Mouse (Mus musculus) heart, embryonic 10.5 days (tissue): ENCODE data around the gene Vti1a. TPM values are rescaled to one million over a fixed set of nuclear protein-coding genes. Genes with fewer than 3 reads are reported as not detected.

Source experiments
- DNase-seq: peaks from one replicate; pipeline ENCODE4 v3.0.0-alpha.2; 2017; ENCODE audit warnings: low spot score
- H3K27ac ChIP-seq: fragments of 300-500 bp; sonication (generic); 2 replicates; pipeline ENCODE4 v1.5.1; 2016; ENCODE audit warnings: mild to moderate bottlenecking
- H3K27me3 ChIP-seq: fragments of 300-500 bp; sonication (generic); 2 replicates; pipeline ENCODE4 v1.6.1; 2016; ENCODE audit warnings: mild to moderate bottlenecking; ENCODE audit not compliant: poor library complexity, insufficient read depth, severe bottlenecking
- H3K36me3 ChIP-seq: fragments of 300-500 bp; sonication (generic); 2 replicates; pipeline ENCODE4 v1.6.1; 2016; ENCODE audit warnings: mild to moderate bottlenecking, moderate library complexity
- H3K4me1 ChIP-seq: fragments of 300-500 bp; sonication (generic); 2 replicates; pipeline ENCODE4 v1.6.1; 2016; ENCODE audit warnings: mild to moderate bottlenecking
- H3K4me3 ChIP-seq: fragments of 300-500 bp; sonication (generic); 2 replicates; pipeline ENCODE4 v1.5.1; 2016; ENCODE audit warnings: mild to moderate bottlenecking, moderate library complexity
- H3K9me3 ChIP-seq: fragments of 300-500 bp; sonication (generic); 2 replicates; pipeline ENCODE4 v1.6.1; 2016; ENCODE audit warnings: mild to moderate bottlenecking, moderate library complexity
- WGBS: fragments of 180-500 bp; shearing (Covaris S2); methylation state at CpG from one replicate; pipeline ENCODE4 v1.1.7; 2016; 5-methylcytosine and 5-hydroxymethylcytosine counted together
- polyA plus RNA-seq: library from polyadenylated mRNA; unstranded; fragments of >200 nt; fragmentation: Nextera tagmentation; extraction: Ambion mirVana; gene quantifications from 2 replicates; pipeline ENCODE4 v1.2.1, GENCODE M21; 2016

Gene Vti1a
- polyA plus RNA-seq, 1 experiment from 2014 or later, result 26.5 TPM

DNA sequence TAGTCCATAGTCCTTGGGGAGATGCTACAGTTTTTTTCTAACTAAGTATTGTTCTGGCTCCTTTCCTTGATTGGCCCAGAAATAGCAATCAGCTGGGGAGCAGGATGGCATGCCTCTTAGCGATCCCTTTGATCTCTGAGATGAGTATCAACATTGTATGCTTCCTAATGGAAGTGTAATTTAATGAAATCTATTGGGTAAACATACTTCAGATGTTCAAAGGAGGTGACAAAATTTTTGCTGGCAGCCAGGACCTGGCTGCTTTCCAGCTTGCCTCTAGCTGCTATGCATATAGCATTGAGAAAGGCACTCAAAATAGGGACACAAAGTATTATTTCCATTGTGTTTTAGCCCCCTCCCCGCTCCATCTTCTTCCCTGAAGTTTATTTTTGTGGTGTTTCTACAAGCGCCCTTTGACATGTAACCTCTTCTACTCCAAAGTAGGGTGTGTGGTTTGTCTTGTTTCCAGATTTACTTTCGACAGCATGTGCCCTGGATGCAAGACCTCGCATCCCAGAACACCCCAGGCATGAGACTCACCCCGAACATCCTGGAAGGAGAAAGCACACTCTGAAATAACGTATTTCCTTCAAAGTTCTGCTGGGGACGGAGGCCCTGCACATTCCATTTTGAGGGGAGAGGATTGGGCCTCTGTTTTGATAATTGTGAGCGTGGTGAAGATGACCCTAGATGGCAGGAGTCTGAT, 34.7 kb downstream of the Vti1a start:
- WGBS, result 73% methylated on average over 9 of the region's 9 CpGs
- no peak overlapping the region for H3K27ac ChIP-seq
- H3K4me1 ChIP-seq, result peaks cover 18% of the 10 kb centered on the region
- no peaks in the 10 kb centered on the region for H3K36me3 ChIP-seq
- H3K4me3 ChIP-seq, result no peak overlapping the region
- no peaks in the 10 kb centered on the region for H3K9me3 ChIP-seq
- H3K27me3 ChIP-seq, result no peaks in the 10 kb centered on the region
- no peak for DNase-seq

DNA sequence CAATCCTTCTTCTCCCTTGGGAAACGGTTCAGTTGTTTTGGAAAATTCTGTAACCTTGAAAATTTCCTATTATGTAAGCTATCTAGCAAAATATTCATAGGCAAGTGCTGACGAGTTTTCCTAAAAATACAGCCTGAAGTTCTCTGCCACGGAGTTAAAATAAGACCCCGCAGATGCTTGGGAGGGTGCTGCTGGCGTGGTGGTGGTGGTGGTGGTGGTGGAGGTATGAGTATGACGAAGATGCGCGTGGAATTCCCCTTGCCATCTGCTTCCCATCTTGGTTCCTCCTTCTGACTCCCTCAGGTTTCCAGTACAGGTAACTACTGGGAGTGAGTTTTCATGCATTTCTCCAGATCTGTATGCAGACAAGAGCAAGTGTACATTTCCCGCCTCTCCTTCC, 46.5 kb downstream of the Vti1a start:
- no peak overlapping the region for H3K27ac ChIP-seq
- H3K4me3 ChIP-seq, result no peak overlapping the region
- no peaks in the 10 kb centered on the region for H3K27me3 ChIP-seq
- H3K4me1 ChIP-seq, result no peaks in the 10 kb centered on the region
- H3K9me3 ChIP-seq, result no peaks in the 10 kb centered on the region
- no peak for DNase-seq
- WGBS, result 88% methylated on average over 9 of the region's 9 CpGs
- 0 out of 2 replicates have a peak, but pooled peaks cover 4% of the 10 kb centered on the region for H3K36me3 ChIP-seq

DNA sequence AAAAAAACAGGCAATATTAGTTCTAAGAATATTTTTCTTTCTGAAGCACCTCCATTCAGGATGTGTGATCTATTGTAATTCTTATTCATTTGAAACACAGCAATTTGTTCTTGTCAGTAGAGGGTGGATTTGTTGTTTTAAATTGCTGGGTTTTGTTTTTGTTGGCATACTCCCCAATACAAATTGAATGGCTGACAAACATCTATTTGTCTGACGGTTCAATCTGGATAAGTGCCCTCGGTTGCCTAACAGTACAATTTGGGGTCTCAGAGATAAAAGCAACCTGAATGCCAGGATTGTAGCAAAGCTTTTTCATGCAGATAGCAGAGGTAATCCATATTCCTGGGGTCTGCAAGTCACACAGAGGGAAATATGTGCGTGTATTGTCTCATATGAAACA, 53.6 kb downstream of the Vti1a start:
- no peaks in the 10 kb centered on the region for H3K36me3 ChIP-seq
- WGBS, result 56% methylated on average over 3 of the region's 3 CpGs
- no peak overlapping the region for H3K4me3 ChIP-seq
- no peaks in the 10 kb centered on the region for H3K27me3 ChIP-seq
- H3K4me1 ChIP-seq, result no peaks in the 10 kb centered on the region
- H3K27ac ChIP-seq, result no peak overlapping the region
- H3K9me3 ChIP-seq, result no peaks in the 10 kb centered on the region
- DNase-seq, result no peak

GRCm38 (mm10) chr19:55376331-55376730, 60.2 kb downstream of the Vti1a start:
- no peak overlapping the region for H3K27ac ChIP-seq

DNA sequence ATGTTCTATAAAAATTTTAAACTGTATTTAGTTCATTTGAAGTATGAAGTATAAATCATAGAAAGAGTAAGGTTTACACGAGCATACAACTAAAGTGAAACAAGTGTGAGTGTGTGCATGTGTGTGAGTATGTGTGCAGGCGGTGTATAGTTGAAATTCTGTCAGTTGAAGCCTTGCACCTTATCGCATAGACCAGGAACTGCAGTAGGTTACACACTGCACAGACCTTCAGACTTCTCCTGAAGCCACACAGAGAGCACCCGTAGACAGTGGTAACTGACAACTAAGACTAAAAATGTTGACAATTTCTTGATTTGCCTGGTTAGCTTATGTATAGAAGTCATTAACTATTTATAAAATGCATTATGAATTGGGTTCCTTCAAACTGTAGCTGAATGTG, 61.4 kb downstream of the Vti1a start:
- no peak for DNase-seq
- H3K4me3 ChIP-seq, result no peak overlapping the region
- H3K36me3 ChIP-seq, result no peaks in the 10 kb centered on the region
- no peaks in the 10 kb centered on the region for H3K27me3 ChIP-seq
- 87% methylated on average over 4 of the region's 4 CpGs for WGBS
- no peak overlapping the region for H3K27ac ChIP-seq
- no peaks in the 10 kb centered on the region for H3K9me3 ChIP-seq
- H3K4me1 ChIP-seq, result 0 out of 2 replicates have a peak, but pooled peaks cover 2% of the 10 kb centered on the region

More at GRCm38 (mm10) chr19:55376331-55376730, 60.2 kb downstream of the Vti1a start:
- H3K4me3 ChIP-seq, result no peak overlapping the region
- H3K9me3 ChIP-seq, result no peaks in the 10 kb centered on the region
- no peaks in the 10 kb centered on the region for H3K27me3 ChIP-seq
- DNase-seq, result no peak
- H3K4me1 ChIP-seq, result no peaks in the 10 kb centered on the region
- no peaks in the 10 kb centered on the region for H3K36me3 ChIP-seq
- 84% methylated on average over 6 of the region's 6 CpGs for WGBS

DNA sequence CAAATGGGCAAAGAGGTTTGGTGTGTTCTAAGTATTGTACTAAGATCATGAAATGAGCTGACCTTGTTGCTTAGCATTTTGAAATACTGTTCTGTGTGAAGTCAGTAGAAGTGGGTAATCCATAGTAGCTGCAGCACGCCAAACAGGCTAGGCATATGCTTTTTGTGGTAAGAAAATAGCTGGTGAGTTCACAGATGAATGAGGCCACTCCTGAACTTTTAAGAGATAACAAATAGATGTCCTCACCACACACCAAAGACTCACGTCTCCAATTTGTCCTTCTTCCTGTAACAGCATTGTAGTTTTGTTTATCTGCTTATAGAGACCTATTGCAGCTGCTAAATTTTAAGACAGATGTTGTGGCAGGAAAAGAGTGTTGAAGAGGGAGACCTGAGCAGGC, 62.8 kb downstream of the Vti1a start:
- DNase-seq, result no peak
- H3K4me1 ChIP-seq, result 0 out of 2 replicates have a peak, but pooled peaks cover 2% of the 10 kb centered on the region
- H3K9me3 ChIP-seq, result no peaks in the 10 kb centered on the region
- no peak overlapping the region for H3K4me3 ChIP-seq
- H3K27ac ChIP-seq, result no peak overlapping the region
- 55% methylated on average over 2 of the region's 2 CpGs for WGBS
- no peaks in the 10 kb centered on the region for H3K36me3 ChIP-seq
- no peaks in the 10 kb centered on the region for H3K27me3 ChIP-seq

DNA sequence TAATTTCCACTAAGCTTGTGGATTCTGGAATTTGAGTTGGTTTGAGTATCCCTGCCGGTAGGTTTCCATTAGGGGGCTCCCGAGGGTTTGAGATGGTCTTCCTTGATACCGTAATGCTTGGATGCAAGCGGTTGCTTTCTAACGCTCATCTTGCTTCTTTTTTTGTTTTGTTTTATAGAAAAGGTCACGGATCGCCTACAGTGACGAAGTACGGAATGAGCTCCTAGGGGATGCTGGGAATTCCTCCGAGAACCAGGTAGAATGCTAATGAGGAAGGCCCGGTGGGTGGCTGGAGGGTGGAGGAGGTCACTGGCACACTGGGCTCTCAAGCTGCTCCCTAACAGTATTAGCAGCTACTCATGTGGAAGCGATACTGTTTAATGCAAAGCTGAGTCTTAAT, 64.7 kb downstream of the Vti1a start:
- H3K36me3 ChIP-seq, result no peaks in the 10 kb centered on the region
- no peak for DNase-seq
- 0 out of 2 replicates have a peak, but pooled peaks cover 2% of the 10 kb centered on the region for H3K4me1 ChIP-seq
- no peak overlapping the region; the same call in 1 of the 2 replicates for H3K4me3 ChIP-seq
- no peaks in the 10 kb centered on the region for H3K27me3 ChIP-seq
- H3K9me3 ChIP-seq, result no peaks in the 10 kb centered on the region
- WGBS, result 25% methylated on average over 12 of the region's 12 CpGs
- no peak overlapping the region for H3K27ac ChIP-seq

DNA sequence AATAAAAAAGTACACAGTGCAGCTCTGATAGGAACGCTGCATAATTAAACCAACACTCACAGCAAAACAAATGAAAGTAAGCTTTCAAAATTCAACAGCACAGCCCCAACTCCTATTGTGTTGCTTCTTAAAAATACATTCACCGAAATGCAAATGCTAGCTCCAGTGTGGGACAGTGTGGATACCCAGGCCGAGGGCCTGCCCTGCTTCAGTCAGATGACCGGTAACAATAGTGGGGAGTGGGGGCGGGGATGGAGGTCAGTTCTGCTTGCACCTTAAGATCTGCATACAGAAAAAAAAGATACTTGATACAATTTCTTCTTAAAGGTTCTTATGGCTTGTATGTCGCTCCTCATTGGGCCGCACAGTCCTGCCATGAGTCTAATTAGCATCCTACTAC, 65.2 kb downstream of the Vti1a start:
- Histone ChIP-seq H3K27ac (no peak overlapping the region), H3K36me3 (no peaks in the 10 kb centered on the region), H3K4me1 (0 out of 2 replicates have a peak, but pooled peaks cover 2% of the 10 kb centered on the region), H3K4me3 (no peak overlapping the region), H3K27me3 (no peaks in the 10 kb centered on the region), H3K9me3 (no peaks in the 10 kb centered on the region)
- WGBS, result 86% methylated on average over 7 of the region's 7 CpGs
- no peak for DNase-seq

GRCm38 (mm10) chr19:55382745-55383144, 66.7 kb downstream of the Vti1a start:
- no peak overlapping the region for H3K27ac ChIP-seq
- no peaks in the 10 kb centered on the region for H3K27me3 ChIP-seq
- 0 out of 2 replicates have a peak, but pooled peaks cover 2% of the 10 kb centered on the region for H3K4me1 ChIP-seq
- H3K36me3 ChIP-seq, result no peaks in the 10 kb centered on the region
- WGBS, result 89% methylated on average over 7 of the region's 7 CpGs
- no peak for DNase-seq
- H3K4me3 ChIP-seq, result no peak overlapping the region
- H3K9me3 ChIP-seq, result no peaks in the 10 kb centered on the region

- DNase-seq, result no peak
- Histone ChIP-seq H3K27me3 (no peaks in the 10 kb centered on the region), H3K9me3 (no peaks in the 10 kb centered on the region), H3K27ac (no peak overlapping the region), H3K4me1 (peaks cover 7% of the 10 kb centered on the region; the same call in 1 of the 2 replicates), H3K36me3 (no peaks in the 10 kb centered on the region), H3K4me3 (no peak overlapping the region)
- WGBS, result 88% methylated on average over 15 of the region's 15 CpGs
Observed at GRCm38 (mm10) chr19:55384634-55385033, 68.5 kb downstream of the Vti1a start.

- Histone ChIP-seq H3K4me3 (no peak overlapping the region), H3K27ac (no peak overlapping the region), H3K9me3 (no peaks in the 10 kb centered on the region), H3K4me1 (peaks cover 5% of the 10 kb centered on the region; the same call in 1 of the 2 replicates), H3K36me3 (no peaks in the 10 kb centered on the region), H3K27me3 (no peaks in the 10 kb centered on the region)
- DNase-seq, result no peak
- WGBS, result 47% methylated on average over 10 of the region's 10 CpGs
Observed at GRCm38 (mm10) chr19:55389019-55389418, 72.9 kb downstream of the Vti1a start.

DNA sequence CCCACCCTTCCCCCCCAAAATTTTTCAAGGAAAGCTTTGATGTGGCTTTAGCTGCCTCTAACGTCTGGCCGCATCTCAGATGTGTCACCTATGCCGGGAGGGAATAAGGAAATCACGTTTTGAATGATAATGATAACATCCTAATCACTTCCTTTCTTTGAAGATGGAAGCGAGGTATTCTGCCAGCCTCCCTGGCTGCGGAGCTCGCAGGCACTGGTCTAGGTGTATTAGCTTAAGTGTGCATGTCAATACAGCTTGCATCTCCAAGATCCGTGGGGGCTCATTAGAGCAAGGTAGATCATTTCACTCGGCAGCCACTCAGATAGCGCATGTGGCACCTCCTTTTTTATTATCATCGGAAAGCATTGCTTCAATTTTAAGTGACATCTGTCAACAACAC, 74.2 kb downstream of the Vti1a start:
- WGBS, result 64% methylated on average over 11 of the region's 11 CpGs
- Histone ChIP-seq H3K36me3 (no peaks in the 10 kb centered on the region), H3K27ac (no peak overlapping the region), H3K9me3 (no peaks in the 10 kb centered on the region), H3K27me3 (no peaks in the 10 kb centered on the region), H3K4me3 (no peak overlapping the region), H3K4me1 (peaks cover 5% of the 10 kb centered on the region; the same call in 1 of the 2 replicates)
- no peak for DNase-seq

GRCm38 (mm10) chr19:55401638-55402037, 85.5 kb downstream of the Vti1a start:
- WGBS, result 80% methylated on average over 11 of the region's 11 CpGs
- no peak overlapping the region for H3K4me3 ChIP-seq
- no peaks in the 10 kb centered on the region for H3K4me1 ChIP-seq
- no peaks in the 10 kb centered on the region for H3K36me3 ChIP-seq
- DNase-seq, result no peak
- H3K27ac ChIP-seq, result no peak overlapping the region
- H3K9me3 ChIP-seq, result no peaks in the 10 kb centered on the region
- H3K27me3 ChIP-seq, result no peaks in the 10 kb centered on the region

DNA sequence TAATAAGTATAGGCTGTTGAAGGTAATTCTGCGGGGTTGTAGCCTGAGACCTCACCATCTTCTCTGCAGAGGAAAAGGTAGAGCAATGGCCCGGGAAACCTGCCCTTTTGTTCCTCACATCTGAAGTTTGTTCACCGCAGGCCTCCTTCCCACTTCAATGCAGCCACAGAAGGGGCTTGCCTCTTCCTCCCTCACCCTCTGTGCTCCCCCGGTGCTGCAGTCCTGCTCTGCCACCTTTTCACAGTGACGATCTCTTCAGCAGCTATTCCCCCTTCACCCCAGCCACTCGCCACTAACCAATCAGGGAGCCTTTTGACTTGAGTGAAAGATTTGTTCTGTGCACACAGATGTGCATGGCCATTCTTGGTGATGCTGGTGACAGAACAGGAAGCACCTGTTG, 92.4 kb downstream of the Vti1a start:
- no peaks in the 10 kb centered on the region for H3K4me1 ChIP-seq
- H3K27me3 ChIP-seq, result no peaks in the 10 kb centered on the region
- no peak overlapping the region for H3K4me3 ChIP-seq
- no peaks in the 10 kb centered on the region for H3K36me3 ChIP-seq
- DNase-seq, result no peak
- no peak overlapping the region for H3K27ac ChIP-seq
- 54% methylated on average over 6 of the region's 6 CpGs for whole genome bisulfite sequencing
- no peaks in the 10 kb centered on the region for H3K9me3 ChIP-seq
